In genomic region chr8:19713232-19713834, GRCm38 (mm10) we compare ENCODE assay signal across 12 mouse cellular contexts. TPM values are rescaled to one million over a fixed set of nuclear protein-coding genes. Genes with fewer than 3 reads are reported as not detected.
A peak's percentile ranks its signal among the peaks of the same experiment; 100 is the strongest.
DNase-seq lines count a peak whose midpoint lies in the region; ATAC-seq lines count a peak whose summit lies in the region.
"Not testable (repeated sequence)": the region's sequence is repeated elsewhere in the genome, so short reads cannot be mapped to it uniquely, and the experiment has no call there.
"Had no signal": no experiment of that assay in that cellular context is flagged by ENCODE, and none has a peak within 500 bp of the region (broad histone marks: within the 10 kb centered on the region; RNA-seq: fewer than 3 reads in every experiment).

No protein-coding gene starts in this region.

- intact Hi-C loops in gastrocnemius, postnatal 14 days (cut with DNase I; ENCODE audit: low total_unique reads) = not testable (repeated sequence)

- 85% methylated on average over 7 of the region's 7 CpGs for WGBS in hindbrain, embryonic 12.5 days
- WGBS in kidney, embryonic 16.5 days = 82% methylated on average over 7 of the region's 7 CpGs
- WGBS in lung, embryonic 15.5 days = 75% methylated on average over 7 of the region's 7 CpGs
- 87% methylated on average over 7 of the region's 7 CpGs for WGBS in neural tube, embryonic 12.5 days

- peak; percentile 38 to 49 for DNase-seq in cerebellum, postnatal 4 days (ENCODE audit: low spot score in 2 of 2)
- DNase-seq in gastrocnemius, postnatal 14 days = peak; percentile 32
- DNase-seq in thymus, postnatal 14 days = peak; percentile 32

- peak; percentile 78 for ATAC-seq in hindbrain, embryonic 12.5 days (ENCODE audit: low FRiP score)
- 0 out of 2 replicates have a peak, but pooled peaks have one; percentile 65 for ATAC-seq in kidney, embryonic 16.5 days (ENCODE audit: low FRiP score, low TSS enrichment)
- ATAC-seq in lung, embryonic 15.5 days (ENCODE audit: borderline replicate concordance, extremely low read depth, low FRiP score, low TSS enrichment) = peak; percentile 73
- peak; percentile 58; the same call in 1 of the 2 replicates for ATAC-seq in neural tube, embryonic 12.5 days (ENCODE audit: low FRiP score, low read depth)

- H3K36me3 ChIP-seq in hindbrain, embryonic 12.5 days; kidney, embryonic 16.5 days (ENCODE audit: insufficient read depth, low read length); lung, embryonic 15.5 days; neural tube, embryonic 12.5 days: not testable (repeated sequence)

- H3K4me2 ChIP-seq in hindbrain, embryonic 12.5 days (replicated peaks); kidney, embryonic 16.5 days (replicated peaks; ENCODE audit: low read depth, low read length); lung, embryonic 15.5 days; neural tube, embryonic 12.5 days (replicated peaks): not testable (repeated sequence)

- not testable (repeated sequence) for H3K27me3 ChIP-seq in hindbrain, embryonic 12.5 days; kidney, embryonic 16.5 days (ENCODE audit: insufficient read depth, low read length); lung, embryonic 15.5 days; neural tube, embryonic 12.5 days (replicated peaks)

- H3K27ac ChIP-seq in hindbrain, embryonic 12.5 days; kidney, embryonic 16.5 days (ENCODE audit: low read length); lung, embryonic 15.5 days; neural tube, embryonic 12.5 days: not testable (repeated sequence)

- H3K4me1 ChIP-seq in hindbrain, embryonic 12.5 days; kidney, embryonic 16.5 days (ENCODE audit: insufficient read depth, low read length); lung, embryonic 15.5 days; neural tube, embryonic 12.5 days: not testable (repeated sequence)

- not testable (repeated sequence) for H3K9ac ChIP-seq in hindbrain, embryonic 12.5 days; kidney, embryonic 16.5 days (replicated peaks; ENCODE audit: low read length); lung, embryonic 15.5 days; neural tube, embryonic 12.5 days

- H3K4me3 ChIP-seq in hindbrain, embryonic 12.5 days; kidney, embryonic 16.5 days (ENCODE audit: low read length); lung, embryonic 15.5 days; neural tube, embryonic 12.5 days: not testable (repeated sequence)

- H3K9me3 ChIP-seq in hindbrain, embryonic 12.5 days (replicated peaks) = peaks cover 14% of the 10 kb centered on the region
- not testable (repeated sequence) for H3K9me3 ChIP-seq in kidney, embryonic 16.5 days (ENCODE audit: low read length); lung, embryonic 15.5 days; neural tube, embryonic 12.5 days

RNA-seq across cellular contexts. Expression of gene 4930467E23Rik, which starts 16.0 kb away (rescaled TPM):
- under 1 TPM; 0.23 to 0.42 TPM for total RNA-seq in gastrocnemius, postnatal 14 days (2021)
- 0.09 TPM in 1 of 2 replicates, not detected in the other for polyA plus RNA-seq in hindbrain, embryonic 12.5 days (2016; fragmentation: Nextera tagmentation; extraction: Ambion mirVana)
- polyA plus RNA-seq in kidney, embryonic 16.5 days (2015; fragmentation: Nextera tagmentation; extraction: Ambion mirVana) = 0.09 TPM in 1 of 2 replicates, not detected in the other
- polyA plus RNA-seq in lung, embryonic 15.5 days (2015; fragmentation: Nextera tagmentation; extraction: Ambion mirVana) = not detected in 2 replicates
- polyA plus RNA-seq in neural tube, embryonic 12.5 days (2016; fragmentation: Nextera tagmentation; extraction: Ambion mirVana) = not detected in 2 replicates
- total RNA-seq: common myeloid progenitor, adult 5-6 weeks had no signal
- polyA plus RNA-seq: activated CD4-positive, CD25-positive, alpha-beta regulatory T cell, adult 4 months; erythroblast, embryonic 14.5 days; lung, adult 2 months; neural tube, embryonic 13.5 days had no signal
